Comparison of ENCODE assay signal across 36 mouse cellular contexts in genomic region chr11:87553342-87553741, GRCm38 (mm10). TPM values are rescaled to one million over a fixed set of nuclear protein-coding genes. Genes with fewer than 3 reads are reported as not detected.
"Had no signal": no experiment of that assay in that cellular context is flagged by ENCODE, and none has a peak within 500 bp of the region (broad histone marks: within the 10 kb centered on the region; RNA-seq: fewer than 3 reads in every experiment).

No protein-coding gene starts in this region.

- H3K27me3 ChIP-seq: heart, embryonic 12.5 days; hindbrain, embryonic 12.5 days; intestine, embryonic 15.5 days; limb, embryonic 12.5 days had no signal

- H3K36me3 ChIP-seq: heart, embryonic 10.5 days; heart, embryonic 12.5 days; hindbrain, embryonic 10.5 days; hindbrain, embryonic 12.5 days; intestine, embryonic 15.5 days; limb, embryonic 10.5 days; limb, embryonic 12.5 days had no signal

- H3K27ac ChIP-seq: gastrocnemius, adult 2 months; heart, embryonic 10.5 days; hindbrain, embryonic 10.5 days; hindbrain, embryonic 12.5 days; hindbrain, embryonic 14.5 days; intestine, embryonic 15.5 days; layer of hippocampus, adult 2 months; left cerebral cortex, adult 2 months; limb, embryonic 10.5 days; limb, embryonic 12.5 days had no signal

- H3K9me3 ChIP-seq: heart, embryonic 10.5 days; heart, embryonic 12.5 days; hindbrain, embryonic 10.5 days; hindbrain, embryonic 12.5 days; intestine, embryonic 15.5 days; limb, embryonic 10.5 days; limb, embryonic 12.5 days had no signal

- H3K4me3 ChIP-seq: gastrocnemius, adult 2 months; heart, embryonic 10.5 days; heart, embryonic 12.5 days; hindbrain, embryonic 10.5 days; hindbrain, embryonic 12.5 days; intestine, embryonic 15.5 days; layer of hippocampus, adult 2 months; left cerebral cortex, adult 2 months; limb, embryonic 10.5 days; limb, embryonic 12.5 days had no signal

- H3K4me1 ChIP-seq: hindbrain, embryonic 12.5 days; limb, embryonic 10.5 days; limb, embryonic 12.5 days had no signal

- H3K9ac ChIP-seq: heart, embryonic 12.5 days; hindbrain, embryonic 12.5 days; hindbrain, embryonic 14.5 days; intestine, embryonic 15.5 days; limb, embryonic 12.5 days had no signal

- DNase-seq: gastrocnemius, adult 2 months; gastrocnemius, postnatal 10 days; gastrocnemius, postnatal 25 days; heart, adult 18-20 months; heart, postnatal 10 days; heart, postnatal 4 days; kidney, adult 18-20 months; kidney, adult 8-10 months; kidney, postnatal 10 days; kidney, postnatal 25 days; kidney, postnatal 4 days; liver had no signal

- ATAC-seq: hindbrain, embryonic 16.5 days; inflammation-experienced regulatory T-cells, adult 6 months; intestine, embryonic 15.5 days; intestine, postnatal 0 days had no signal

- H3K4me2 ChIP-seq: hindbrain, embryonic 12.5 days; hindbrain, embryonic 14.5 days; intestine, embryonic 15.5 days; limb, embryonic 12.5 days had no signal

RNA-seq across cellular contexts. Expression of gene Gm11492, which starts 13.1 kb away (rescaled TPM):
- total RNA-seq: gastrocnemius, adult 2 months; gastrocnemius, postnatal 10 days; gastrocnemius, postnatal 25 days; gastrocnemius, postnatal 4 days; granulocyte monocyte progenitor cell, adult 5-6 weeks; heart, adult 18-20 months; heart, adult 8-10 months; heart, postnatal 10 days; heart, postnatal 25 days; heart, postnatal 4 days; layer of hippocampus, adult 2 months; layer of hippocampus, postnatal 10 days; layer of hippocampus, postnatal 25 days; left cerebral cortex, adult 2 months had no signal
- polyA plus RNA-seq: heart, embryonic 10.5 days; heart, embryonic 12.5 days; heart, embryonic 14.5 days; heart, embryonic 16.5 days; hindbrain, embryonic 10.5 days; hindbrain, embryonic 12.5 days; hindbrain, embryonic 14.5 days; hindbrain, embryonic 16.5 days; inflammation-experienced regulatory T-cells, adult 6 months; intestine, embryonic 15.5 days; intestine, postnatal 0 days; kidney, embryonic 14.5 days; kidney, embryonic 16.5 days; limb, embryonic 10.5 days; limb, embryonic 12.5 days; limb, embryonic 14.5 days had no signal
